Mouse (Mus musculus) layer of hippocampus, postnatal 14 days (tissue): ENCODE measurements around the gene Arid3b. TPM values are rescaled to one million over a fixed set of nuclear protein-coding genes. Genes with fewer than 3 reads are reported as not detected.

Experiments used
- DNase-seq, 2 experiments: peaks; one replicate each; pipeline ENCODE4 v3.0.0; 2021 to 2022; ENCODE audit warnings: low spot score in 2 of 2, mixed read lengths in 1 of 2
- total RNA-seq, 2 experiments: library from RNA; stranded (reverse); gene quantifications; 2 replicates each; pipeline ENCODE4 v1.2.3; 2021

Gene Arid3b
- total RNA-seq, 2 experiments from 2014 or later = 7.0 to 8.9 TPM

DNA sequence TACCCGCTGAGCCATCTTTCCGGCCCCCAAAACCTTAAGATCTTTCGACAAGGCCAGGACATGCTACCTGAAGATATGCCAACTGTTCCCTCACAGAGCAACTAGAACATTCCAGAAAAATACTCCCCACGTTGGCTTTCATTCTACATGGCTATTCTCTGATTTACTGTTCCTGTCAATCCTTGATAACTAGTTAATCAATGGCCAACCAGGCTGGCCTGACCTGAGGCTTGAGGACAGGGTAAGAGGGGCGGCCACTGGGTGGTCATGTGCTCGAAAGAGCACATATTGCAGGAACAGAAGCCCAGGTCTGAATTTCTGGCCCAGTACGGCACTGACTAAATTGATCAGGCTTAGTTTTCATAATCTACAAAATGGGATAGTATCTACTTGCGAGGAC is 39.1 kb downstream of the Arid3b start:
- DNase-seq = no peak

DNA sequence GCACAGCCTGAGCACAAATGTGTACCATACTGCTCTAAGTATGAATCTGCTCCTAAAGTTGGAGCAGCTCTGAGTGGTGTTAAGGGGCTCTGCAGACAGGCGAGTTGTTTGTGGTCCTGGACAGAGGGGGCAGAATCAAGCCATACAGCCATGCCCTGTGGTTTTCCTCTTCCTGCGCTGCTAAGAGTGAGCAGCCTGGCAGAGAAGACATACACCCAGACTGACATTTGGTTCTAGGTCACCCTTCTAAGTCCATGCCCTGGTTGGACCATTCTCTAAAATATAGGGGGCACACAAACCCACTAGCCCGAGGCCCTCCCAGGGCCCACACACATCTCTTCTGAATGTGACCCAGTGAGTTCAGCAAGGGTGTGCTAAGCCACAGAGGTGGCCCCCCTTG is 46.9 kb downstream of the Arid3b start:
- no peak for DNase-seq

DNA sequence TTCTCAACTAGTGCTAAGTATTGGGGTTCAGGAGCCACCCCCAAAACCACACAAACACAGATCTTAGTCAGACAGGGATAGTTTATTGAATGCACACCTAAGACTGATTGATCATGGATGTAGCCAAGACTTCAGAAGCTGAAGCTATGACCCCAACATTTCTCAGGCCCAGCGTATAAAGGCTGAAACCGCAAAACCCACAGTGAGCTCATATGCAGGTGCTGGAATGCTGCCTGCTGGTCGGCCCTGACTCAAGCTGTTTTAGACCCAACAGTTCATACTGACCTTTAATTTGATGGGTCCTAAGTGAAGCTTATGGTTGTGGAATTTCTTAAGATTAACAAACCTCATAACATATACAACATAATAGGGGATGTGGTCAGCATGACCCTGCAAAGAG is 53.9 kb downstream of the Arid3b start:
- no peak for DNase-seq

DNA sequence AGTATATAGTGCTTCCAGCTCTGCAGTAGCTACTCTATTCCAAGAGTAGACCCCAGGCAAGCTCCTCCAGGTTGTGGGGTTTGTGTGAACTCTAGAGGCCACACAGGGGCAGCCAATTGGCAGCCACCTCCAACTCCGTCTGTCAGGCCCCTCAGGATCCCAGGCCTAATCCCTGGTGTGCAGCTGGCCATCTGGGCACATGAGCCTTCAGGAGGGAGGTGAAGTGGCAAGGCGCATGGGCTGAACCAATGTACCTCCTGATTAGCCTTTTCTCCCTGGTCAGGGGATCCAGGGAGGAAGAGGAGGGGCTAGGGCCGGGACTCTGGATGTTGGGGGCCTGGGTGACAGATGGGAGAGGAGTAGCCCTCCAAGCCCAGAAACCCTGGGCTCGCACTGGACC is 60.9 kb downstream of the Arid3b start:
- DNase-seq = no peak

DNA sequence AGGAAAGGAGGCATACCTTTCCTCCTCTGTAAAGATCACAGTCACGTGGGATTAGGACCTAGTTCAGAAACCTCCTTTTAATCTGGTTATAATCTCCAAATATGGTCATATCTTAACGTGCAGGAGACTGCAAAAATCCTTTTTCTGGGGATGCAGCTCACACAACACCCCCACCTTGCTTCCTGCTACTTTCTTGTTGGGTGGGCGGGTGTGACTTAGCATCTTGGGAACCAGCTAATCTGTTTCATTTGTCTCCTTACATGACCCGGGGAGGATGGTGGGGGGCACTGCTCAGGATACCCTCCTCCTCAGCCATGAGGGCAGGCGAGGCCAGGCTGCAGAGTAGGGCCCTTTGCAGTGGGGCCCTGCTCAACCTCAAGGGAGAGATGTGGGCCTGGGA is 61.6 kb downstream of the Arid3b start:
- no peak for DNase-seq

GRCm38 (mm10) chr9:57774168-57774567 is 62.4 kb downstream of the Arid3b start:
- DNase-seq = no peak

GRCm38 (mm10) chr9:57773754-57774153 is 62.8 kb downstream of the Arid3b start:
- no peak for DNase-seq

DNA sequence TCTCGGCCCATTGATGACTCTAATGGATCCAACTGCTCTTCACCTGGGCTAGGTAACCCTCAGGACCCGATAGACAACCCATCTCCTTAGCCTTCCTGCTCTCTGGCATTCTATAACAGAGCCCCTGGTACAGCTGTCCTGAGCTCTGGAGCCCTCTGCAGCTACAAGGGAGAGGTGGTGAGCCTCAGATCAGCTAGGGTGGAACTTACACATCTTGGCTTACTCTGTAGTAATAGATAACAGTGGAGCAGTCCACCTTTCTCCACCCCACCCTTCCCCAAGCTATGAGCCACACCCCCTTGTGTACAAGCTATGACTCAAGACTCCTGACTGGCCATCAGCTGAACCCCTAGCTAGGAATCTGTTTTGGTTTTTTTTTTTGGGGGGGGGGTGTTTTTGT is 65.8 kb downstream of the Arid3b start:
- DNase-seq = no peak

- no peak for DNase-seq
These were observed 66.4 kb downstream of the Arid3b start for GRCm38 (mm10) chr9:57770214-57770613.

DNA sequence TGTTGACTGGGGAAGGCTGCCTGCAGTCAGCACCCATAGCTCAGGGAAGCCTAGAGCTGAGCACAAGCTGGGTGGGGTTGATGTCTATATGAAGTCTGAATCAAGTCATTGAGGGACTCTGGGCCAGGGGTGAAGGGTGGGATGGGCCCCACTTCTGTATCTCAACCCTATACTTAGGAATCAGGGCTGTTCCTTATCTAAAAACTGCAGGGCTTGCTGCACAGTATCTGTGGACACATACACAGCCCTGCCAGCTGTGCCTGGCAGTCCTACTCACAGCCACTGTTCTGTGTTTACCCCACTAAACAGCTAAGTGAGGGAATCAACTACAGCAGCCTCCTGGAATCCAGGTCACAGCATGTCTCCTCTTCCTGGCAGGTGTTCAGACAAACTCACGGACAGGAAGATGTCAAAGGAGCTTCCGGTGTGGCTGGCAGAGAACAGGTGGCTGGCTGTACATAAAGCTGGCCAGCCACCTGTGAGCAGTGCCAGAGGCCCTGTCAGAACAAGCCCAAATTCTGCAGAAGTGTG is 67.0 kb downstream of the Arid3b start:
- no peak for DNase-seq

- no peak for DNase-seq
These were observed 69.4 kb downstream of the Arid3b start for GRCm38 (mm10) chr9:57767231-57767630.

- DNase-seq = no peak
These were observed 70.2 kb downstream of the Arid3b start for GRCm38 (mm10) chr9:57766431-57766830.

DNA sequence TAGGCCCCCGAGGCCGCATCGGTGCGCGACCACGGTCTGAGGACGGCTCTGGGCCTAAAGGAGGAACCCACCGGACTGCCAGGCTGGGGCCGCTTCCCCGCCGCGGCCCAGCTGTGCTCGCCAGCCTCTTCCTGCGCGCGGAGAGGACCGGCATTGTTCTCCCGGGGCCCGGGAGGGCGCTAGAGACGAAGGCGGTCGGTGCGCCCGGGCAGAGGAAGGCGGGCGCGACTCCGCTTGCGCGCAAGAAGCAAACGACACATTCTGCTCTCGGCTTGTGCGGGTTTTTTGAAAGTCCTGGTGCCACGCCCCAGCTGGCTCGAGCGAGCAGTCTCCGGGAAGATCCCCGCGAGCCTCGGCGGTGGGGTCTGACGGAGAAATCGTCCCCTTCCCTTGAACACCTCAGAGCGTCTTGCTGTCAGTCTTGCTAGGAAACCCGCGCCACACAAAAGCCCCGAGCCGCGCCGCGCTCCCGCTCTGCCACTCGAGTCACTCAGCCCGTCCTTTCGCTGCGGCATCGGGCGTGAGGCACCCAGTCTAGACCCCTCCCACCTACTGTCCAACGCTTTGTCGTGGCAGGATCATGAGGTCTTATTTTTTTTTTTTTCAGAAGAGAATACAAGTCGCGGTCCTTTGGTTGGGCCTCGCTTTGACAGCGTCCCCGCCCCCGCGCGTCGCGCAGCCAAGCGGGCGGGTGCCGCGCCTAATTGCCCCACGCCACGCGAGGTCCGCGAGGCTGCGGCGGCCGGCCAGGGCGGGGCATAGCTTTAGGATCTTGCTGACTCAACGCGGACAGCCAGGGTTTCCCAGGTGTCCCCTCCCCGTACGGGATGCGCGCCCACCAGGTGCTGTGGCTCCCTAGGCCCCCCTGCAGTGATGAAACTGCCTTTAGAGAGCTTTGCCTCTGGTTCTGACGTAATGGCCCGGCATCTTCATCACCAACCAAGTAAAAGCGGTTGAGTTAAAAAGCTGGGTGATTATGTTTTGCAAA is 70.9 kb downstream of the Arid3b start, which contains the start of gene Clk3:
Gene Clk3, minus strand, starts transcription at position 497 of the 988 bp plus-strand sequence.
- peak; percentile 13 to 82 for DNase-seq

DNA sequence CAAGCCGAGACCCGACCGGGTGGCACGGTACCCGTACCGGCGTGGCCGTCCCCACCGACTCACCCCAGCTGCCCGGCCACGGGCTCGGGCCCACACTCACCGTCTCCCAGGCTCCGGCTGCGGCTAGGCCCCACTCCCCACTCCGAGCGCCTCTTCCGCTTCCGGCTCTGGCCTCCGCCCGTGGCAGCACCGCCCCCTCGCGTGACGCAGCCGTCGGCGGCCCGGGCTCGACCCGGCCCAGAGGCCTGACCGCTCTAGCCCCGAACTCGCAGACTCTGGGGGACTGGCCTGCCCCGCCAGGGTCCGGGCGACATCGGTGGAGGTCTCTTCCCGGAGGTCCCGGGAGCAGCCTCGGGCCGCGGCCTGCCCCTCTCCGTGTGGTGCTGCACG is 71.6 kb downstream of the Arid3b start:
- peak; percentile 93 to 94 for DNase-seq

GRCm38 (mm10) chr9:57764147-57764973 is 72.2 kb downstream of the Arid3b start:
- peak; percentile 82 for DNase-seq

- peak; percentile 23 to 29 for DNase-seq
These were observed 74.0 kb downstream of the Arid3b start for GRCm38 (mm10) chr9:57762563-57762991.

GRCm38 (mm10) chr9:57761563-57762551 is 74.7 kb downstream of the Arid3b start:
- DNase-seq = no peak

DNA sequence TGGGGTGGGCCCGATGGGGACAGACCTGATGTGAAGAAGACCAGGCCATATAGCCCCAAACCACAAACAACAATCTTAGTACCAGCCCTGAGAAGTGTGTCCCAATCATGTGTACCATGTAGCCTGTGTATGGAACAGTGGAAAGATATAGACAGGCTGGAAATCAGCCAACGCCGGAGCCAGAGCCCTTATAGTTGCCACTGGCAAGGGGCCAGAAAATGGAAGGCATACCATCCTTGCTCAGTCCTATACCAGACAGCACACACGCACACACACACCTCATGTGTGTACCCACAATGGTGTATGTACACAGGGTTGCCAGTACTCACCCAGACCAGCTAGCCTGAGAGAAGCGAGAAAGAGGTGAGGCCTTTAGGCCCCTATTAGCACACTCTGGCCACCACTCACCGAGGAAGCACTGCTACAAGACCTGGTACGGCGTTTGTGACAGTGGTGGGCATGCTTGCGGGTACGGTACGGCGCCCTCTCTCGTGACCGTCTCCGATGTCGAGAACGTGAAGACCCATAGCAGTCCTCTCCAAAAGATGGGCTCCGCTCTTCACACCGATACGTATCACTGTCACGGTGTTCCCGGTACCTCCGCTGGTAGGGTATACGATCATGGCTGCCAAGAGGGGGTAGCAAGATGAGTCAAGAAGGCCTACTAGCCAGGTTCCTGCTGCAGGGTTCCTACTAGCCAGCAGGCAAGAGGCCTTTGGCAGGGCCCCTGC is 76.0 kb downstream of the Arid3b start:
- DNase-seq = no peak

DNA sequence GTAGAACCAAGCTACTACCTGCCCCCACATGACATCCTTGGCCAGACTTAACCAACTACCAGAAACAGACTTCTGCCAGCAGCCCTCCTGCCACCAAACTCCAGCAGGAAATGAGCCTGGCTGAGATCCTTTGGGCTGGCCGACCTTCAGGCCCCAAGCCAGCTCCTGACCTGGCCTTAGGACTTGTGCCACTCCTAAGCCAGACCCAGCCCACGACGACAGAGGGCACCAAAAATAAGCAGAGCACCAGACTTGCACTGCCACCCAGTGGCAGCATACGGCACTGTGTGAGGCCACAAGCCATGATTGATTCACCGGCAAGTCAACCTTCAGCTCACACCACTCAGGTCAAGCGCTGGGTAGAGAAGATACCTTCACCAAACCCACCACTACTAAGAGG is 77.3 kb downstream of the Arid3b start:
- peak; percentile 65 to 67 for DNase-seq

DNA sequence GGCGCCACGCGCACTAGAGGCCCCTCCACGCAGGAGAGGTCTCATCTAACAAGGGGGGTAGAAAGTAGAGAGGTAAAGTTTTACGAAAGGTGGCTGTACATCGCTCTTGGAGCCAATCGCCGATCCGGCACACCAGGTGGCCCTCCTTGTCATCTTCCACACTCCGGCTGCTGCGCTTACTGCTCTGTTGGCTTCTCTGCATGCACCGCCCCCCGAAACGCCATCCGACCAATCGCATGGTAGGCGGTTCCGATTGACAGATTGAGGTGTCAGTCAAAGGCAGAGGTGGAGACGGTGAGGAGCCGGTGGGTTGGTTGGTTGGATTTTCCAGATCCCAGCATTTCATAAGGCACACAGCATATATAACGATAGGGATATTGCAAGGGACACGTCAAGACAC is 78.1 kb downstream of the Arid3b start:
- DNase-seq = peak; percentile 72 to 86
